8 mouse cellular contexts compared by ENCODE assay signal in genomic region chr5:38480822-38481707, GRCm38 (mm10). TPM values are rescaled to one million over a fixed set of nuclear protein-coding genes. Genes with fewer than 3 reads are reported as not detected.
A peak's percentile ranks its signal among the peaks of the same experiment; 100 is the strongest.
DNase-seq lines count a peak whose midpoint lies in the region; ATAC-seq lines count a peak whose summit lies in the region.

No protein-coding gene starts in this region.

- H3K9me3 ChIP-seq in megakaryocyte, embryonic 14.5 days, result 0 out of 2 replicates have a peak, but pooled peaks cover 10% of the 10 kb centered on the region
- H3K9me3 ChIP-seq in liver, embryonic 12.5 days (replicated peaks), result no peaks in the 10 kb centered on the region; the same call in 1 of the 2 replicates
- no peaks in the 10 kb centered on the region for H3K9me3 ChIP-seq in stomach, embryonic 16.5 days (replicated peaks; ENCODE audit: control insufficient read depth, low read length)
- no peaks in the 10 kb centered on the region for H3K9me3 ChIP-seq in forebrain, embryonic 10.5 days

- 71% methylated on average over 10 of the region's 10 CpGs for WGBS in liver, embryonic 12.5 days (ENCODE audit: insufficient replicate concordance)
- 75% methylated on average over 10 of the region's 10 CpGs for WGBS in stomach, embryonic 16.5 days
- WGBS in forebrain, embryonic 10.5 days, result 84% methylated on average over 10 of the region's 10 CpGs

- peak overlapping the region; percentile 93 for H3K4me2 ChIP-seq in liver, embryonic 12.5 days
- peak overlapping the region; percentile 56 for H3K4me2 ChIP-seq in stomach, embryonic 16.5 days (ENCODE audit: low read depth, low read length)

- ATAC-seq in megakaryocyte, adult 5-6 weeks (ENCODE audit: poor library complexity, severe bottlenecking), result no peak
- no peak for ATAC-seq in liver, embryonic 12.5 days
- ATAC-seq in stomach, embryonic 16.5 days (ENCODE audit: insufficient read depth, low FRiP score), result no peak

- H3K27me3 ChIP-seq in megakaryocyte, embryonic 14.5 days (replicated peaks), result peaks cover 9% of the 10 kb centered on the region
- no peaks in the 10 kb centered on the region for H3K27me3 ChIP-seq in liver, embryonic 12.5 days (replicated peaks)
- H3K27me3 ChIP-seq in stomach, embryonic 16.5 days (ENCODE audit: control insufficient read depth, insufficient read depth, low read length), result no peaks in the 10 kb centered on the region
- H3K27me3 ChIP-seq in forebrain, embryonic 10.5 days (ENCODE audit: poor library complexity, severe bottlenecking), result peaks cover 6% of the 10 kb centered on the region; the same call in 1 of the 2 replicates

- peaks cover 54% of the 10 kb centered on the region for H3K4me1 ChIP-seq in megakaryocyte, embryonic 14.5 days
- H3K4me1 ChIP-seq in liver, embryonic 12.5 days, result peaks cover 60% of the 10 kb centered on the region
- H3K4me1 ChIP-seq in stomach, embryonic 16.5 days (ENCODE audit: control insufficient read depth, insufficient read depth, low read length), result peaks cover 8% of the 10 kb centered on the region
- peaks cover 29% of the 10 kb centered on the region for H3K4me1 ChIP-seq in forebrain, embryonic 10.5 days

- peak overlapping the region; percentile 94 for H3K4me3 ChIP-seq in megakaryocyte, embryonic 14.5 days (replicated peaks)
- H3K4me3 ChIP-seq in liver, embryonic 12.5 days, result peak overlapping the region; percentile 64
- peak overlapping the region; percentile 43; the same call in 1 of the 2 replicates for H3K4me3 ChIP-seq in stomach, embryonic 16.5 days (replicated peaks; ENCODE audit: low read length)
- no peak overlapping the region for H3K4me3 ChIP-seq in forebrain, embryonic 10.5 days

- peak overlapping the region; percentile 80 for H3K9ac ChIP-seq in liver, embryonic 12.5 days
- H3K9ac ChIP-seq in stomach, embryonic 16.5 days (ENCODE audit: low read length), result peak overlapping the region; percentile 57

- H3K27ac ChIP-seq in liver, embryonic 12.5 days, result peak overlapping the region; percentile 86
- peak overlapping the region; percentile 58; the same call in 1 of the 2 replicates for H3K27ac ChIP-seq in stomach, embryonic 16.5 days (ENCODE audit: low read length)
- no peak overlapping the region for H3K27ac ChIP-seq in forebrain, embryonic 10.5 days

- H3K36me3 ChIP-seq in megakaryocyte, embryonic 14.5 days (replicated peaks; ENCODE audit: low read length), result peaks cover 22% of the 10 kb centered on the region
- peaks cover 13% of the 10 kb centered on the region for H3K36me3 ChIP-seq in liver, embryonic 12.5 days
- H3K36me3 ChIP-seq in stomach, embryonic 16.5 days (ENCODE audit: control insufficient read depth, insufficient read depth, low read length), result no peaks in the 10 kb centered on the region
- H3K36me3 ChIP-seq in forebrain, embryonic 10.5 days (replicated peaks), result no peaks in the 10 kb centered on the region

- DNase-seq in gastrocnemius, postnatal 25 days, result peak; percentile 1
- no peak for DNase-seq in gastrocnemius, adult 8-10 months (ENCODE audit: low spot score in 2 of 2)
- DNase-seq in thymus, postnatal 0 days (ENCODE audit: low spot score), result no peak
- no peak for DNase-seq in forebrain, embryonic 10.5 days (ENCODE audit: extremely low spot score, low spot score)

RNA-seq across cellular contexts. Expression of gene Slc2a9, which starts 21.9 kb away (rescaled TPM):
- total RNA-seq in gastrocnemius, postnatal 25 days (2021), result under 1 TPM; 0.10 to 0.43 TPM
- total RNA-seq in gastrocnemius, adult 8-10 months (2022), result under 1 TPM; 0.31 to 0.92 (median 0.61) TPM
- polyA plus RNA-seq in megakaryocyte, embryonic 14.5 days (2012; ENCODE audit: insufficient read depth, low replicate concordance), result 0.91 and 1.1 TPM in 2 replicates
- 3.9 and 7.3 TPM in 2 replicates for total RNA-seq in megakaryocyte, adult 5-6 weeks (2015)
- 7.8 and 9.2 TPM in 2 replicates for total RNA-seq in megakaryocyte, adult 5-6 weeks (2017)
- 0.60 and 1.2 TPM in 2 replicates for polyA plus RNA-seq in liver, embryonic 12.5 days (2016; fragmentation: Nextera tagmentation; extraction: Ambion mirVana)
- polyA plus RNA-seq in stomach, embryonic 16.5 days (2015; fragmentation: Nextera tagmentation; extraction: Ambion mirVana), result 0.77 and 1.4 TPM in 2 replicates
- polyA plus RNA-seq in thymus, postnatal 0 days (2015; fragmentation: Nextera tagmentation; extraction: Ambion mirVana), result 4.7 and 5.2 TPM in 2 replicates
- polyA plus RNA-seq in forebrain, embryonic 10.5 days (2016; fragmentation: Nextera tagmentation; extraction: Ambion mirVana), result 0.22 and 0.47 TPM in 2 replicates
